ENCODE assay signal across 8 mouse cellular contexts in the genomic region with DNA sequence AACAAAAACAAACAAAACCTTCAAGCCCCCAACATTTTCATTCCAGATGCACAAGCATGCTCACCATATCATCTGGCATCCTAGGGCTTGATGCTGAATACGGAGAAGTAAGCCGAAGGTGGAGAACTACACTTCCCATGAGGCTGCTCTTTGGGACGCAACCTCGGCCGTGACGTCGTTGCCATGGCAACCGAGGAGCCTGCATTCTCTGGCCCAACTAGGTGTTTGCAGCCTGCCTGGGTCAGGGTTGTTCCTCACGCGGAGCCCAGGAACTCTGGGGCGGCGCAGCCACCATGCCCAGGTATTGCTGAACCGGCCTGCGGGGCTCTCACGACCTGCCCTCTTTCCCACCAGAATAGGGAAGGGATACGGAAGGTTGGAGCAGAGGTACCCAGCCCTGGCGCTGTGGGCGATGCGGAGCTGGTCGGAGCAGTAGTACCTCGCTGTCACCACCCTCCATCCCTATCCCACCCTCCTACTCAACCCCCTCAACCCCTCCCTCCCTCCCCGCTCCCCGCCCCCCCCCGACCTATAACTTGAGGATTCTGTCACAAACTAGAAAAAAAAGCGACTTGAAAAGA. TPM values are rescaled to one million over a fixed set of nuclear protein-coding genes. Genes with fewer than 3 reads are reported as not detected.
DNase-seq lines count a peak whose midpoint lies in the region; ATAC-seq and TF ChIP-seq lines count a peak whose summit lies in the region.

A gene (plus strand): TSS at position 221 of the 581 bp plus-strand sequence.

- TF ChIP-seq CTCF in Patski (IDR thresholded peaks at IDR 0.05), result no peak
- TF ChIP-seq CTCF in thymus, adult 2 months (IDR thresholded peaks at IDR 0.05; ENCODE audit: borderline replicate concordance, control insufficient read depth, extremely low read depth, insufficient read depth, low read length, poor library complexity), result no peak

- in situ Hi-C loops in Patski (cut with MboI; ENCODE audit: low pct_unique_long_range_greater_than_20kb), result no loop called here

- peak within 1 kb of the TSS; percentile 74 for H3K4me2 ChIP-seq in hindbrain, embryonic 11.5 days (replicated peaks; ENCODE audit: low read depth, low read length)
- H3K4me2 ChIP-seq in lung, embryonic 16.5 days (ENCODE audit: low read depth, low read length), result peak within 1 kb of the TSS; percentile 70

- no peaks in the 10 kb centered on the region for H3K36me3 ChIP-seq in hindbrain, embryonic 11.5 days (ENCODE audit: control insufficient read depth, insufficient read depth, low read length)
- no peaks in the 10 kb centered on the region for H3K36me3 ChIP-seq in lung, embryonic 16.5 days (ENCODE audit: control insufficient read depth, insufficient read depth, low read length)
- no peaks in the 10 kb centered on the region for H3K36me3 ChIP-seq in thymus, adult 2 months (ENCODE audit: control insufficient read depth, insufficient read depth, low read length)

- no peaks in the 10 kb centered on the region for H3K9me3 ChIP-seq in hindbrain, embryonic 11.5 days (ENCODE audit: control insufficient read depth, low read length)
- H3K9me3 ChIP-seq in lung, embryonic 16.5 days (ENCODE audit: control insufficient read depth, low read length), result no peaks in the 10 kb centered on the region

- no peak for TF ChIP-seq POLR2A in thymus, adult 2 months (IDR thresholded peaks at IDR 0.05; ENCODE audit: control insufficient read depth, extremely low read depth, insufficient read depth, low read length, poor library complexity)

- H3K27me3 ChIP-seq in Patski, result no peaks in the 10 kb centered on the region
- no peaks in the 10 kb centered on the region for H3K27me3 ChIP-seq in hindbrain, embryonic 11.5 days (ENCODE audit: control insufficient read depth, insufficient read depth, low read length)
- H3K27me3 ChIP-seq in lung, embryonic 16.5 days (ENCODE audit: control insufficient read depth, insufficient read depth, low read depth, low read length), result no peaks in the 10 kb centered on the region
- no peaks in the 10 kb centered on the region for H3K27me3 ChIP-seq in thymus, adult 2 months (ENCODE audit: control insufficient read depth, insufficient read depth, low read length)

- DNase-seq in Patski (ENCODE audit: low read depth, low spot score), result peak; percentile 88
- peak; percentile 95 to 96 for DNase-seq in cerebellum, postnatal 10 days
- DNase-seq in frontal cortex, adult 2 months (ENCODE audit: extremely low spot score in 1 of 2, low spot score in 1 of 2), result peak; percentile 84 to 92
- DNase-seq in hindbrain, embryonic 11.5 days (ENCODE audit: low spot score), result peak; percentile 95
- DNase-seq in layer of hippocampus, adult 9-11 months, result peak; percentile 94
- peak; percentile 85 for DNase-seq in ovary, adult 18-20 months (ENCODE audit: low spot score)
- DNase-seq in thymus, adult 2 months, result peak; percentile 75

- H3K4me1 ChIP-seq in hindbrain, embryonic 11.5 days (replicated peaks; ENCODE audit: control insufficient read depth, insufficient read depth, low read length), result no peaks in the 10 kb centered on the region
- 0 out of 2 replicates have a peak, but pooled peaks cover 4% of the 10 kb centered on the region for H3K4me1 ChIP-seq in lung, embryonic 16.5 days (replicated peaks; ENCODE audit: control insufficient read depth, insufficient read depth, low read length)
- peaks cover 3% of the 10 kb centered on the region; the same call in 1 of the 2 replicates for H3K4me1 ChIP-seq in thymus, adult 2 months (replicated peaks; ENCODE audit: control insufficient read depth, insufficient read depth, low read length)

- ATAC-seq in Patski, result peak; percentile 96
- ATAC-seq in hindbrain, embryonic 11.5 days (ENCODE audit: low FRiP score), result peak; percentile 98
- ATAC-seq in lung, embryonic 16.5 days (ENCODE audit: low read depth), result peak; percentile 97

- WGBS in hindbrain, embryonic 11.5 days, result 2% methylated on average over 24 of the region's 25 CpGs
- WGBS in lung, embryonic 16.5 days, result under 1% methylated on average over 23 of the region's 25 CpGs
- 7% methylated on average over 25 of the region's 25 CpGs for WGBS in thymus, adult 2 months

- POLR2A ChIA-PET in Patski (lab: Charles Lee), result interaction anchor here (1.7 kb wide), 1 partner anchor 10 kb away, joined by 4 read pairs; no protein-coding TSS in a partner anchor

- peak within 1 kb of the TSS; percentile 65 for H3K9ac ChIP-seq in hindbrain, embryonic 11.5 days (ENCODE audit: low read depth, low read length)
- H3K9ac ChIP-seq in lung, embryonic 16.5 days (ENCODE audit: low read length), result peak within 1 kb of the TSS; percentile 73

- H3K27ac ChIP-seq in hindbrain, embryonic 11.5 days (ENCODE audit: low read depth, low read length), result peak within 1 kb of the TSS; percentile 42; the same call in 1 of the 2 replicates
- H3K27ac ChIP-seq in lung, embryonic 16.5 days (ENCODE audit: low read length), result peak within 1 kb of the TSS; percentile 59
- no peak within 1 kb of the TSS for H3K27ac ChIP-seq in thymus, adult 2 months (ENCODE audit: control insufficient read depth, insufficient read depth, low read length)

- peak within 1 kb of the TSS; percentile 64 for H3K4me3 ChIP-seq in hindbrain, embryonic 11.5 days (ENCODE audit: low read depth, low read length)
- peak within 1 kb of the TSS; percentile 72 for H3K4me3 ChIP-seq in lung, embryonic 16.5 days (ENCODE audit: low read length)
- H3K4me3 ChIP-seq in thymus, adult 2 months (ENCODE audit: control insufficient read depth, insufficient read depth, low read length), result peak within 1 kb of the TSS; percentile 43

- CTCF ChIA-PET in Patski (lab: Charles Lee), result no interaction called here

RNA-seq across cellular contexts. Expression of the gene that starts here (rescaled TPM):
- polyA plus RNA-seq in Patski (2021), result 173 TPM
- polyA plus RNA-seq in frontal cortex, adult 2 months (2012; rRNA removed), result 25.2 and 29.6 TPM in 2 replicates
- polyA plus RNA-seq in hindbrain, embryonic 11.5 days (2014; fragmentation: Nextera tagmentation; extraction: Ambion mirVana), result 36.0 and 38.2 TPM in 2 replicates
- 43.7 and 46.9 TPM in 2 replicates for polyA plus RNA-seq in lung, embryonic 16.5 days (2015; fragmentation: Nextera tagmentation; extraction: Ambion mirVana)
- polyA plus RNA-seq in thymus, adult 2 months (2012; rRNA removed), result 0.84 and 1.1 TPM in 2 replicates

Comparison
In these comparisons a context has a peak if more than half of its experiments do, and no peak if none do; other contexts are left out.
1. RNA of the gene that starts here (polyA plus RNA-seq): 173 TPM in Patski (single experiment), 43.7 to 46.9 TPM in lung, embryonic 16.5 days, 36.0 to 38.2 TPM in hindbrain, embryonic 11.5 days and 25.2 to 29.6 TPM in frontal cortex, adult 2 months; 0.84 to 1.1 TPM in thymus, adult 2 months; every median in the first group is over 10 times any median in the second.
2. Peak in every context shown above with its lines, with median percentiles within 50 percentile points of each other: ATAC-seq, DNase-seq and H3K4me3 ChIP-seq.